Mouse (Mus musculus) kidney, adult 2 months (tissue): ENCODE measurements at regions not wholly inside any gene's neighbourhood (a gene's known extent, or its start where the extent isn't known, plus 50 kb on each side); places are given as distances from the start of the nearest gene placed in this dataset.

ENCODE experiments used
- CTCF ChIP-seq: fragments of 200-500 bp; conservative IDR thresholded peaks from 2 replicates; pipeline ENCODE4 v1.5.1; 2011; ENCODE audit warnings: low read depth, mild to moderate bottlenecking, control low read depth, low read length, moderate library complexity, mixed read lengths; ENCODE audit not compliant: insufficient read depth, insufficient read length
- POLR2A ChIP-seq: fragments of 200-500 bp; IDR thresholded peaks from one replicate; pipeline ENCODE4 v1.6.1; 2011; ENCODE audit warnings: low read depth, low read length, control low read depth

DNA sequence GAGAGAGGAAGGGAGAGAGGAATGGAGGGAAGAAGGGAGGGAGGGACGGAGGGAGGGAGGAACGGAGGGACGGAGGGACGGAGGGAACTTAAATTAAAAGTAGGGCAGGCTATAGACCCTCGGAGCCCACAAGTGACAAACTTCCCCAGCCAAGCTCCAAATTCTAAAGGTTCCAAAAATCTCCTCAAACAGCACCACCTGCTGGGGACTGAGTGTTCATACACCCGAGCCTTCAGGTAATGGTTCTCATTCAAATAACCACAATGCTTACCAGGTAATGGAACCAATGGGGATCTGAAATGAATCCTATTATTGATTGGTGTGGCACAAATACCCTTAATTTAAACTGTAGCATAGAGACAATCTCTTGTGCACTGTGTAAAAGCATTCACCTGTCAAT lies 246.0 kb upstream of the Tmem132c start:
- TF ChIP-seq CTCF (no peak; the same call in 1 of the 2 replicates), POLR2A (no peak)
